Mouse (Mus musculus) intestine, postnatal 0 days (tissue): ENCODE measurements around the gene Elavl1. TPM values are rescaled to one million over a fixed set of nuclear protein-coding genes. Genes with fewer than 3 reads are reported as not detected.
A peak's percentile ranks its signal among the peaks of the same experiment; 100 is the strongest.

Experiments used
- ATAC-seq: fragments of 200-750 bp; cut with Nextera tagmentation; 2 replicates; pipeline ENCODE4 v1.8.0; 2017; ENCODE audit warnings: mild to moderate bottlenecking, moderate TSS enrichment, moderate library complexity
- H3K27ac ChIP-seq: fragments of 300-500 bp; sonication (generic); 2 replicates; pipeline ENCODE4 v1.5.1; 2014; ENCODE audit warnings: mild to moderate bottlenecking, low read depth, low read length, moderate library complexity
- H3K27me3 ChIP-seq: fragments of 300-500 bp; sonication (generic); replicated peaks from 2 replicates; pipeline ENCODE4 v1.6.1; 2014; ENCODE audit warnings: low read length, mixed read lengths; ENCODE audit not compliant: control insufficient read depth, insufficient read depth
- H3K36me3 ChIP-seq: fragments of 300-500 bp; sonication (generic); 2 replicates; pipeline ENCODE4 v1.6.1; 2014; ENCODE audit warnings: mild to moderate bottlenecking, moderate library complexity; ENCODE audit not compliant: control insufficient read depth, insufficient read depth
- H3K4me1 ChIP-seq: fragments of 300-500 bp; sonication (generic); replicated peaks from 2 replicates; pipeline ENCODE4 v1.6.1; 2014; ENCODE audit warnings: antibody characterized with exemption, low read length, mixed read lengths; ENCODE audit not compliant: control insufficient read depth, insufficient read depth
- H3K4me2 ChIP-seq: fragments of 300-500 bp; sonication (generic); replicated peaks from 2 replicates; pipeline ENCODE4 v1.6.1; 2014; ENCODE audit warnings: low read depth, mild to moderate bottlenecking, moderate library complexity
- H3K4me3 ChIP-seq: fragments of 300-500 bp; sonication (generic); 2 replicates; pipeline ENCODE4 v1.5.1; 2014; ENCODE audit warnings: low read depth, low read length
- H3K9ac ChIP-seq: fragments of 300-500 bp; sonication (generic); 2 replicates; pipeline ENCODE4 v1.6.1; 2014; ENCODE audit warnings: mild to moderate bottlenecking, low read depth, low read length
- H3K9me3 ChIP-seq: fragments of 300-500 bp; sonication (generic); 2 replicates; pipeline ENCODE4 v1.6.1; 2016; ENCODE audit warnings: mixed run types; ENCODE audit not compliant: control insufficient read depth
- CTCF ChIP-seq: sonication (generic); IDR thresholded peaks from 2 replicates; pipeline ENCODE4 v1.5.1; 2016; ENCODE audit warnings: low read depth, mild to moderate bottlenecking, control low read depth, antibody characterized with exemption, moderate library complexity
- WGBS: fragments of 180-500 bp; shearing (Covaris S2); extraction: QIAGEN DNeasy Blood & Tissue Kit; methylation state at CpG from one replicate; pipeline ENCODE4 v1.1.7; 2014; 5-methylcytosine and 5-hydroxymethylcytosine counted together
- polyA plus RNA-seq: library from polyadenylated mRNA; unstranded; fragments of >200 nt; fragmentation: Nextera tagmentation; extraction: Ambion mirVana; gene quantifications from 2 replicates; pipeline ENCODE4 v1.2.1, GENCODE M21; 2015

Elavl1 gene
- polyA plus RNA-seq, 1 experiment from 2014 or later: 64.8 TPM

GRCm38 (mm10) chr8:4329000-4329399 lies 3.8 kb upstream of the Elavl1 start:
- 89% methylated on average over 5 of the region's 5 CpGs for WGBS
- Histone ChIP-seq H3K9ac (no peak overlapping the region), H3K4me2 (no peak overlapping the region), H3K27me3 (no peaks in the 10 kb centered on the region), H3K4me3 (no peak overlapping the region), H3K36me3 (peaks cover 46% of the 10 kb centered on the region), H3K9me3 (no peaks in the 10 kb centered on the region), H3K4me1 (no peaks in the 10 kb centered on the region), H3K27ac (no peak overlapping the region)
- TF ChIP-seq CTCF: no peak
- no peak for ATAC-seq

DNA sequence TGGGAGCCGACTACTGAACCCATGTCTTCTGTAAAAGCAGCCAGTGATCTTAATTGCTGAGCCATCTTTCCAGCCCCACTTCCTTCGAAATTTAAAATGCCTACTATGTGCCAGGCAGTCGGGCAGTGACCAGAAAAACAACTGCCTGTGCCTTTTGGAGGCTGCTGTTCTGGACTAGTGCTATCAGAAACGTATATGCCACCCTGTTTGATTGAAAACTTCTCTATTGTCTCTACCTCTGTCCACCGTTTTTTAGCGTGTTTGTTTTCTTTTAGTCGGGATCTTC lies 481 bp upstream of the Elavl1 start:
- WGBS: 33% methylated on average over 7 of the region's 7 CpGs
- peak overlapping the region; percentile 77 for H3K4me3 ChIP-seq
- TF ChIP-seq CTCF: no peak
- no peak for ATAC-seq
- no peaks in the 10 kb centered on the region for H3K9me3 ChIP-seq
- H3K27ac ChIP-seq: 0 out of 2 replicates have a peak overlapping the region, but pooled peaks have one; percentile 90
- H3K36me3 ChIP-seq: peaks cover 25% of the 10 kb centered on the region
- peak overlapping the region; percentile 72 for H3K4me2 ChIP-seq
- no peaks in the 10 kb centered on the region for H3K4me1 ChIP-seq
- H3K9ac ChIP-seq: peak overlapping the region; percentile 91; the same call in 1 of the 2 replicates
- H3K27me3 ChIP-seq: no peaks in the 10 kb centered on the region

- under 1% methylated on average over 42 of the region's 42 CpGs for WGBS
- peak; percentile 73 for ATAC-seq
- Histone ChIP-seq H3K27me3 (no peaks in the 10 kb centered on the region), H3K9ac (peak overlapping the region; percentile 91), H3K36me3 (peaks cover 22% of the 10 kb centered on the region), H3K9me3 (no peaks in the 10 kb centered on the region), H3K4me3 (peak overlapping the region; percentile 77), H3K4me2 (peak overlapping the region; percentile 72), H3K27ac (peak overlapping the region; percentile 90), H3K4me1 (no peaks in the 10 kb centered on the region)
- TF ChIP-seq CTCF: no peak
These were observed 688 bp downstream of the Elavl1 start for GRCm38 (mm10) chr8:4324525-4324924.

GRCm38 (mm10) chr8:4323917-4324316 lies 1.3 kb downstream of the Elavl1 start:
- H3K27ac ChIP-seq: no peak overlapping the region
- H3K9me3 ChIP-seq: no peaks in the 10 kb centered on the region
- ATAC-seq: no peak
- peaks cover 17% of the 10 kb centered on the region for H3K36me3 ChIP-seq
- no peaks in the 10 kb centered on the region for H3K27me3 ChIP-seq
- H3K4me2 ChIP-seq: peak overlapping the region; percentile 72
- H3K4me1 ChIP-seq: 0 out of 2 replicates have a peak, but pooled peaks cover 2% of the 10 kb centered on the region
- H3K9ac ChIP-seq: peak overlapping the region; percentile 91
- peak overlapping the region; percentile 77 for H3K4me3 ChIP-seq
- no peak for TF ChIP-seq CTCF
- WGBS: under 1% methylated on average over 6 of the region's 6 CpGs

- Histone ChIP-seq H3K9ac (no peak overlapping the region), H3K36me3 (peaks cover 3% of the 10 kb centered on the region; the same call in 1 of the 2 replicates), H3K9me3 (no peaks in the 10 kb centered on the region), H3K27me3 (no peaks in the 10 kb centered on the region), H3K27ac (no peak overlapping the region), H3K4me3 (no peak overlapping the region), H3K4me1 (0 out of 2 replicates have a peak, but pooled peaks cover 5% of the 10 kb centered on the region), H3K4me2 (no peak overlapping the region)
- WGBS: 29% methylated on average over 2 of the region's 2 CpGs
- ATAC-seq: no peak
- peak; percentile 94 for TF ChIP-seq CTCF
These were observed 2.7 kb downstream of the Elavl1 start for GRCm38 (mm10) chr8:4322470-4322869.

DNA sequence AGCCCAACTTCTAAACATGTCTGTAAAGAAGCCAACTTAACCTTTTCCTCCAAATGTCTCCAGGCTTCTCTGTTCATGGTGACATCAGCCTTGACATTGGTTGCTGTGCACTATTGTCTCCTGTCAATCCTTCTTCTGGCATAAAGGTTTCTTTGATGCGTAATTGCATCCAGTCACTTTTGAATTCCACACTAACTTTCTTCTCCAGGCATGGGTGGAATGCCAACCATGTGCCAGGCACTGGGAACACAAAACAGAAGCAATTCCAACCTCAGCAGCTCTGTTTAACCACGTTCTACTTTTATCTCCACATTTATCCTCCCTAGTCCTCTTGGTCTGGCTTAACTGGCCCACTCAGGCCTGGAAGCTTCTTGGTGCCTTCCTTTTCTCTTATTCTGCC lies 4.2 kb downstream of the Elavl1 start:
- TF ChIP-seq CTCF: no peak
- no peaks in the 10 kb centered on the region for H3K9me3 ChIP-seq
- H3K4me3 ChIP-seq: no peak overlapping the region
- WGBS: 63% methylated on average over 2 of the region's 2 CpGs
- peaks cover 3% of the 10 kb centered on the region; the same call in 1 of the 2 replicates for H3K36me3 ChIP-seq
- H3K27ac ChIP-seq: no peak overlapping the region
- H3K4me2 ChIP-seq: no peak overlapping the region
- 0 out of 2 replicates have a peak, but pooled peaks cover 5% of the 10 kb centered on the region for H3K4me1 ChIP-seq
- no peak for ATAC-seq
- H3K9ac ChIP-seq: no peak overlapping the region
- H3K27me3 ChIP-seq: no peaks in the 10 kb centered on the region

DNA sequence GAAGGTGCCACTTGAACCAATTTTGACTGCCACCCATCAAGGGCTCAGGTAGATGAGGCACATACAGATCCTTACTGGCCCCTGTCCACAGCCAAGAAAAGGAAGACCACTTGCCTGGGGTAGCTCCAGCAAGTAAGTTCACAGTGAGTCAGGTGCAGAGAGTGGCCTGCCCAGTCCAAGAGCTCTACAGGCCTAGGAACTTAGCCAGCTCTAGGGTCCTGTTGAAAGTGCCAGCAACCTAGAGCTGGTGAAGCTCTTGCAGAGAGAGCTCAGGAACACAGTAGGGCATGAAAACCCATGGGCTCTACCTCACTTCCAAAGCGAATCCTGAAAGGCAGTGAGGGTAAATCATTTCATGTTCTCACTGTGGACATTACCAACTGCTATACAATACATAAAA lies 4.8 kb downstream of the Elavl1 start:
- Histone ChIP-seq H3K36me3 (peaks cover 3% of the 10 kb centered on the region; the same call in 1 of the 2 replicates), H3K27me3 (no peaks in the 10 kb centered on the region), H3K9me3 (no peaks in the 10 kb centered on the region), H3K27ac (no peak overlapping the region), H3K4me3 (no peak overlapping the region), H3K4me1 (0 out of 2 replicates have a peak, but pooled peaks cover 5% of the 10 kb centered on the region), H3K9ac (no peak overlapping the region), H3K4me2 (no peak overlapping the region)
- no peak for TF ChIP-seq CTCF
- no peak for ATAC-seq
- 95% methylated on average over 1 of the region's 1 CpGs for WGBS
